Mouse (Mus musculus) hindbrain, embryonic 14.5 days (tissue): Measurements from ENCODE around the gene Ndufs4. TPM values are rescaled to one million over a fixed set of nuclear protein-coding genes. Genes with fewer than 3 reads are reported as not detected.

Source experiments
- ATAC-seq: fragments of 200-750 bp; cut with Nextera tagmentation; 2 replicates; pipeline ENCODE4 v1.8.0; 2017; ENCODE audit warnings: moderate number of reproducible peaks, mild to moderate bottlenecking, moderate TSS enrichment, moderate library complexity; ENCODE audit not compliant: low FRiP score
- DNase-seq: peaks from one replicate; pipeline ENCODE4 v3.0.0-alpha.2; 2015; ENCODE audit warnings: low spot score
- H3K27ac ChIP-seq: fragments of 300-500 bp; sonication (generic); 2 replicates; pipeline ENCODE4 v1.5.1; 2014; ENCODE audit warnings: mild to moderate bottlenecking, moderate library complexity
- H3K27me3 ChIP-seq: fragments of 300-500 bp; sonication (generic); 2 replicates; pipeline ENCODE4 v1.6.1; 2014; ENCODE audit warnings: mild to moderate bottlenecking, low read length, mixed read lengths; ENCODE audit not compliant: control insufficient read depth, insufficient read depth
- H3K36me3 ChIP-seq: fragments of 300-500 bp; sonication (generic); replicated peaks from 2 replicates; pipeline ENCODE4 v1.6.1; 2014; ENCODE audit not compliant: control insufficient read depth, insufficient read depth
- H3K4me1 ChIP-seq: fragments of 300-500 bp; sonication (generic); replicated peaks from 2 replicates; pipeline ENCODE4 v1.6.1; 2014; ENCODE audit warnings: antibody characterized with exemption, low read length, mixed read lengths; ENCODE audit not compliant: control insufficient read depth, insufficient read depth
- H3K4me2 ChIP-seq: fragments of 300-500 bp; sonication (generic); replicated peaks from 2 replicates; pipeline ENCODE4 v1.6.1; 2014; ENCODE audit warnings: mild to moderate bottlenecking, moderate library complexity
- H3K4me3 ChIP-seq: fragments of 300-500 bp; sonication (generic); replicated peaks from 2 replicates; pipeline ENCODE4 v1.5.1; 2014; ENCODE audit warnings: mild to moderate bottlenecking, low read length
- H3K9ac ChIP-seq: fragments of 300-500 bp; sonication (generic); 2 replicates; pipeline ENCODE4 v1.6.1; 2014
- H3K9me3 ChIP-seq: fragments of 300-500 bp; sonication (generic); 2 replicates; pipeline ENCODE4 v1.6.1; 2016; ENCODE audit warnings: low read length; ENCODE audit not compliant: control insufficient read depth
- WGBS: fragments of 180-500 bp; shearing (Covaris S2); extraction: QIAGEN DNeasy Blood & Tissue Kit; methylation state at CpG from one replicate; pipeline ENCODE4 v1.1.7; 2014; 5-methylcytosine and 5-hydroxymethylcytosine counted together
- polyA plus RNA-seq: library from polyadenylated mRNA; unstranded; fragments of >200 nt; fragmentation: Nextera tagmentation; extraction: Ambion mirVana; gene quantifications from 2 replicates; pipeline ENCODE4 v1.2.1, GENCODE M21; 2014

Gene Ndufs4
- polyA plus RNA-seq, 1 experiment from 2014 or later: 411 TPM

DNA sequence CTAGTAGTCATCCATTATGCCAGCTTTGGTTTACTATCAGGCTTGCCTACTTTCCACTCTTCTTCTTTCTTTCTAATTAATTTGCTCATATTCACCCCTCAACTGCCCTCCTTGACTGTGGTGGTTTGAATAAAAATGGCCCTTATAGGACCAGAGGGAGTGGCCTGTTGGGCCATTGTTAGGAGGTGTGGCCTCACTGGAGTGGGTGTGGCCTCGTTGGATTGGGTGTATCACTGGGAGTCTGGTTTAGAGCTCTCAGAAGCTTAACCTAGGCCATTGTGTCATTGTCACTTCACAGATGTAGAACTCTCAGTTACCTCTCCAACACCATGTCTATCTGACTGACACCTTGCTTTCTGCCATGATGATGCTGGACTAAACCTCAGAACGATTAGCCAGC is 10.8 kb upstream of the Ndufs4 start:
- ATAC-seq: no peak
- H3K27ac ChIP-seq: no peak overlapping the region
- no peak overlapping the region for H3K9ac ChIP-seq
- no peaks in the 10 kb centered on the region for H3K27me3 ChIP-seq
- no peaks in the 10 kb centered on the region for H3K9me3 ChIP-seq
- no peaks in the 10 kb centered on the region for H3K36me3 ChIP-seq
- no peak for DNase-seq
- WGBS: 85% methylated on average over 2 of the region's 2 CpGs
- H3K4me3 ChIP-seq: no peak overlapping the region
- no peaks in the 10 kb centered on the region for H3K4me1 ChIP-seq
- H3K4me2 ChIP-seq: no peak overlapping the region

DNA sequence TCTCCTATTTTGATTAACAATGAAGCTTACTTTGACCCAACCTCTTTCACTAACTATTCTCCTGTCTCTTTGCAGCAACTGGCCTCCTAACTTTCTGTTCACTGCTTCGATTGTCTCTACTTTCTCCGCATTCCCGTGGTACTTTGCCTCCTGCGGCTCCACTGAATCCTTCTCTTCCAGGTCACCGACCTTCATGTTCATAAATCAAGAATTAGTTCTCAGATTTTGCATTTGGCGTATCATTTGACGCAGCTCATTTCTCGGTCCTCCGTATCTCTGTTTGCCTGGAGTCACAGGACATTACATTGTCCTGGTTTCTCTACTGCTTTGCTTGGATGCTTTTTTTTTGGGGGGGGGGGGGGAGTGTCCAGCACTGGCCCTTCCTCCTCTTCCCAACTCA is 9.2 kb upstream of the Ndufs4 start:
- no peaks in the 10 kb centered on the region for H3K4me1 ChIP-seq
- no peaks in the 10 kb centered on the region for H3K36me3 ChIP-seq
- 33% methylated on average over 9 of the region's 9 CpGs for WGBS
- H3K9me3 ChIP-seq: no peaks in the 10 kb centered on the region
- H3K9ac ChIP-seq: no peak overlapping the region
- H3K4me3 ChIP-seq: no peak overlapping the region
- ATAC-seq (no peak), DNase-seq (no peak)
- H3K4me2 ChIP-seq: no peak overlapping the region
- H3K27ac ChIP-seq: no peak overlapping the region
- no peaks in the 10 kb centered on the region for H3K27me3 ChIP-seq

DNA sequence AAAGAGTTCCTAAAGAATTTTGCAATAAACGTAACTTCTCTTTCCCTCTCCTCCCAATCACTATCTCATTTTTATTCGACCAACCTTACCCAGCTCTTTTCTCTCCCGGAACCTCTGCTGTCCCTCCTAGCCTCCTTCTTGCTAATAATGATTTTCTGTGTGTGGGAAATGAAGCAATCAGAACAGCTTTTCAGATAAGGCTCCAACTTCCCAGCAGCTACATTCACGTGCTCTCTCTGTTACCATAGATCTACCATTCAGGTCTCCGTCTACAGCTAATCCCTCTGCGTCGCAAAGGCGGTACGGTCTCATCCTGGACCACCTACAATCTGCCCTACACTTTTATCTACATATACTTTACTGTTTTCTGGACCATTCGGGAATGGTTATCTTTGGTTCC is 8.8 kb upstream of the Ndufs4 start:
- 48% methylated on average over 10 of the region's 10 CpGs for WGBS
- no peaks in the 10 kb centered on the region for H3K4me1 ChIP-seq
- H3K9ac ChIP-seq: no peak overlapping the region
- DNase-seq: no peak
- no peaks in the 10 kb centered on the region for H3K36me3 ChIP-seq
- H3K27ac ChIP-seq: no peak overlapping the region
- no peaks in the 10 kb centered on the region for H3K27me3 ChIP-seq
- no peak overlapping the region for H3K4me3 ChIP-seq
- ATAC-seq: no peak
- no peaks in the 10 kb centered on the region for H3K9me3 ChIP-seq
- no peak overlapping the region for H3K4me2 ChIP-seq

DNA sequence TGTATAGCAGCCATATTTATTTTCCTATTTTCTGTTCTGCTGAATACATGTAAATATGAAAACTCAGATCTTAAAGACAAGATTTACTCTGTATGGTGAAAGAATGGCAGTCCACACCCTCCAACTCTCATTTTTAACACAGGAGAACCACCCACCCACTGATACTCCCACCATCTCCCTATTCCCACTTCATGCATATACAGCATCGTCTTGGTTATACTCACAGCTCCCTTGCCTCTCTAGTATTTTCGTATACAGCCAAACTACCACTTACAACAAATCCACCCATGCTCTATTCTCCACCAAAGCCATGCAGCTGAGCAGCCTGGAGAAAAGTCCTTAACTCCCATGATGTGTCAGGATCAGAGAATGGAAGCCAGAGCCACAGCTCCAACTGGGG is 6.7 kb upstream of the Ndufs4 start:
- WGBS: 92% methylated on average over 2 of the region's 2 CpGs
- DNase-seq (no peak), ATAC-seq (no peak)
- Histone ChIP-seq H3K27ac (no peak overlapping the region), H3K9ac (no peak overlapping the region), H3K4me2 (no peak overlapping the region), H3K27me3 (no peaks in the 10 kb centered on the region), H3K4me1 (no peaks in the 10 kb centered on the region), H3K36me3 (no peaks in the 10 kb centered on the region), H3K4me3 (no peak overlapping the region), H3K9me3 (no peaks in the 10 kb centered on the region)

DNA sequence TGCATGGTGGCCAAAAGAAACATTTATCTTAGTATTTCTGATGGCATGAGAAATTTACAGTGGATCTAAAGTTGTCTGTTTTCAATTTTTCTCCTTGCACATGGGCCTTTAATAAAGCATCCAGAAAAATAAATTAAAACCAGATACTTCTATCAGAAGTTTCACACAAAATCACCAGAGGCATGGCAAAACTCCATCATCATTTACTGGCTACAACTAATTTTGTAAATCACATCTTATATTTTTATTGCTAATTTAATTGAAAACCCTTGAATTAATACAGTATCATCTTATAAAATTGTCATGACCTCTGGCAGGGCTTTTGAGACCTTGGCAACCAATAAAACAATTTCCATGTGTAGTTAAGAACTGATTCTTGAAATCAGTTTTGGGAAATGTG is 4.4 kb upstream of the Ndufs4 start:
- ATAC-seq (no peak), DNase-seq (no peak)
- H3K36me3 ChIP-seq: no peaks in the 10 kb centered on the region
- H3K27ac ChIP-seq: no peak overlapping the region
- no peak overlapping the region for H3K4me2 ChIP-seq
- H3K27me3 ChIP-seq: no peaks in the 10 kb centered on the region
- no peak overlapping the region for H3K9ac ChIP-seq
- no peaks in the 10 kb centered on the region for H3K4me1 ChIP-seq
- H3K9me3 ChIP-seq: no peaks in the 10 kb centered on the region
- no peak overlapping the region for H3K4me3 ChIP-seq

DNA sequence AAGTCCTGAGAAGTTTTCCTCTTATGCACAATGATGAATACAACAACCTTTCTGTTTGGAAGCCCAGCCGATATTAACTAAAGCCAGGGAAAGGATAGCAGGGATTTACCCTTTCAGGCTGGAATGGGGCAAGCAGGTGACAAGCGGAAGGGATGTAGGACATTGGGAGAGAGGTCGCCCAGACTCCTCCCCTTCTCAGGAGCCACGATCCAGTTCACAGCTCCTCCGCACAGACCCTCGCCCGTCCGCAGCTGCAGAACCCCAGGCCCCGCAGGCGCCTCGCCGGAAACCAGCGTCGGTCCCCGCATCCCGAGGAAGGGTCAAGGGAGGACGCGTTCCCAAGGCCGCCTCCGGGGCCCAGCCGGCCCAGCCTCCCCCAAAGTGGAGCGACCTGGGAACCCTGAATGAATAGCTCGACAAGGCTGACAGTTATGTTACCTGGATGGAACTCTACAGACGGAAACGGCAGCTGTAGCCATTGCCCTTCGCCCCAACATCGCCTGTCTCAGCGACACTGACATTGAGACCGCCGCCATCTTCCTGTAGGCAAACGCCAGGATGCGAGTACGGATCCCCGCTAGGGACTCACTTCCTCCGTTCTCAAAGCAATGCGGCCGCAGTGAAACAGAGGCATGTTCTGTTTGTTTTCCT is 412 bp downstream of the Ndufs4 start:
- Histone ChIP-seq H3K9me3 (no peaks in the 10 kb centered on the region), H3K4me3 (peak overlapping the region; percentile 97), H3K27ac (peak overlapping the region; percentile 92), H3K27me3 (no peaks in the 10 kb centered on the region), H3K4me1 (peaks cover 8% of the 10 kb centered on the region; the same call in 1 of the 2 replicates), H3K36me3 (no peaks in the 10 kb centered on the region; the same call in 1 of the 2 replicates), H3K9ac (peak overlapping the region; percentile 96), H3K4me2 (peak overlapping the region; percentile 84)
- ATAC-seq: peak; percentile 91
- peak; percentile 97 for DNase-seq
- WGBS: under 1% methylated on average over 37 of the region's 37 CpGs

DNA sequence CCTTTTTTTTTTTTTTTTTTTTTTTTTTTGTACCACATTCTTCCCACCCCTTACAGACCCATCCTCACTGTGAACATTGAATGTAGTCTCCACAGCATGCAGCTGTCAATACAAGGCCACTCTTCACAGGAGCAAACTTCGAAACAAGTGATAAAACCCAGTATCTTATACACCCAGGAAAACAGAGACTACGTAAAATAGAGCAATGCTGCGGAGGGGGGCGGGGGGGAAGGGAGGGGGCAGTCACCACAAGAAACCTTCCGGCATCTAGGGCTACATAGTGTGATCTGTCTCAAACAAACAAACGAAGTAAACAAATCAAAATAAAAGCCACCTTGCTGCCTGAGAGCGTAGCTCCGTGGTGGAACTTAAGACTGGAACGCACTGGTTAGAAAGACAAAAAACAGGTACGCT is 977 bp downstream of the Ndufs4 start:
- H3K9ac ChIP-seq: peak overlapping the region; percentile 96
- no peak for DNase-seq
- H3K4me3 ChIP-seq: peak overlapping the region; percentile 97
- peak overlapping the region; percentile 92 for H3K27ac ChIP-seq
- peak overlapping the region; percentile 84 for H3K4me2 ChIP-seq
- no peaks in the 10 kb centered on the region for H3K27me3 ChIP-seq
- WGBS: 7% methylated on average over 10 of the region's 10 CpGs
- H3K9me3 ChIP-seq: no peaks in the 10 kb centered on the region
- no peaks in the 10 kb centered on the region; the same call in 1 of the 2 replicates for H3K36me3 ChIP-seq
- H3K4me1 ChIP-seq: peaks cover 8% of the 10 kb centered on the region; the same call in 1 of the 2 replicates
- peak; percentile 51 for ATAC-seq

DNA sequence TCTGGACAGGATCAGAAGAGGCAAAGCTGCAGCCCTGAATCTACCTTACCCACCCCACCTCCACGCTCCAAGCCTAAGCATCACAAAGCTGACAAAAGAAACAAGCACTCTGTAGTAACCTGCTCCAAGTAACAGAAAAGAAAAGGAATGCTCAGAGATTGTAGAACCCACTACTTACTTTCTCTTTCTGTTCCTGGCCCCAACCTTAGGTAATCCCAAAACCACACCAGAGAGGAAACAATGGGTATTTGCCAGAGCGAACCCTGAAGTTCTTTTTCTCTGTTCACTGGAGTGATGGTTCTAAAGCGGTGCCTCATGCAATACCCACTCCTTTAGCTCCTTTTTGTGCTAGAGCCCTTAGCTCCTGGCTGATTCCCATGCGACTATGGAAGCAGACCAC is 11.5 kb downstream of the Ndufs4 start:
- Histone ChIP-seq H3K4me3 (no peak overlapping the region), H3K4me1 (no peaks in the 10 kb centered on the region), H3K27ac (no peak overlapping the region), H3K27me3 (no peaks in the 10 kb centered on the region), H3K9ac (no peak overlapping the region), H3K4me2 (no peak overlapping the region), H3K9me3 (peaks cover 16% of the 10 kb centered on the region; the same call in 1 of the 2 replicates), H3K36me3 (peaks cover 9% of the 10 kb centered on the region)
- ATAC-seq: no peak
- no peak for DNase-seq
- WGBS: 92% methylated on average over 4 of the region's 4 CpGs

DNA sequence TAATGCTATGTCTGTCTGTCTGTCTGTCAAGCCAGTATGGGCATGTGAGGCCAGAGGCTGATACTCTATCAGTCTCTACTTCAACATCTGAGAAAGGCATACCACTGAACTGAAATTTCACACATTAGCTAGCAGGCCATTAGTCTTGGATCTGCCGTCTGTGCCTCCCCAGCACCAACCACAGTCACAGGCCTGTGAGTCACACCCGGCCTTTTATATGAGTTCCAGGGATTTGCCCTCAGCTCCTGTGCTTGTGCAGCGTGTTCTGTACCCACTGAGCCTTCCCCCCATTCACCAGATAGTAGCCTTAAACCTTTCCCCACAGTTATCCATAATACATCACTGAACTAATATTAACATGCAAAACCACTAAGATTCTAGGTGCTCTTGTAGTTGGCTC is 26.0 kb downstream of the Ndufs4 start:
- ATAC-seq (no peak), DNase-seq (no peak)
- H3K27me3 ChIP-seq: no peaks in the 10 kb centered on the region
- no peak overlapping the region for H3K27ac ChIP-seq
- H3K4me2 ChIP-seq: no peak overlapping the region
- no peak overlapping the region for H3K4me3 ChIP-seq
- no peaks in the 10 kb centered on the region for H3K36me3 ChIP-seq
- no peaks in the 10 kb centered on the region for H3K9me3 ChIP-seq
- no peaks in the 10 kb centered on the region for H3K4me1 ChIP-seq
- 90% methylated on average over 3 of the region's 3 CpGs for WGBS
- H3K9ac ChIP-seq: no peak overlapping the region
